Mouse (Mus musculus) heart, embryonic 13.5 days (tissue): ENCODE results near the gene Rpl10a. TPM values are rescaled to one million over a fixed set of nuclear protein-coding genes. Genes with fewer than 3 reads are reported as not detected.

Experiments used
- polyA plus RNA-seq: library from polyadenylated mRNA; unstranded; fragments of >200 nt; fragmentation: Nextera tagmentation; extraction: Ambion mirVana; gene quantifications from 2 replicates; pipeline ENCODE4 v1.2.1, GENCODE M21; 2015

Rpl10a gene
- polyA plus RNA-seq, 1 experiment from 2014 or later = 389 TPM

Other genes starting within 250 kb of the Rpl10a start
- 0.49 and 0.55 TPM in 2 replicates for gene Tcp11, start 247.8 kb upstream of the Rpl10a start, polyA plus RNA-seq
- gene Scube3, start 186.3 kb upstream of the Rpl10a start, polyA plus RNA-seq = 0.69 and 1.1 TPM in 2 replicates
- 24.2 and 25.7 TPM in 2 replicates for gene Zfp523, start 151.3 kb upstream of the Rpl10a start, polyA plus RNA-seq
- gene Def6, start 120.7 kb upstream of the Rpl10a start, polyA plus RNA-seq = 3.0 and 3.3 TPM in 2 replicates
- gene Ppard, start 95.8 kb upstream of the Rpl10a start, polyA plus RNA-seq = 1.1 and 1.5 TPM in 2 replicates
- 19.3 and 22.2 TPM in 2 replicates for gene Fance, start 15.0 kb upstream of the Rpl10a start, polyA plus RNA-seq
- 5.9 and 7.3 TPM in 2 replicates for gene Tead3, start 22.3 kb downstream of the Rpl10a start, polyA plus RNA-seq
- 4.1 TPM in 2 replicates for gene Tulp1, start 36.8 kb downstream of the Rpl10a start, polyA plus RNA-seq
- gene Fkbp5, start 189.1 kb downstream of the Rpl10a start, polyA plus RNA-seq = 11.8 and 12.1 TPM in 2 replicates
- not detected in 2 replicates for gene Armc12, start 202.3 kb downstream of the Rpl10a start, polyA plus RNA-seq
- not detected in 2 replicates for gene Clpsl2, start 220.9 kb downstream of the Rpl10a start, polyA plus RNA-seq
- 0.25 and 2.0 TPM in 2 replicates for gene Clps, start 232.3 kb downstream of the Rpl10a start, polyA plus RNA-seq
- gene Lhfpl5, start 247.2 kb downstream of the Rpl10a start, polyA plus RNA-seq = 0.22 and 0.43 TPM in 2 replicates